Mouse (Mus musculus) lung, postnatal 0 days (tissue): ENCODE measurements around the gene Catsperb.
"Not testable (repeated sequence)": the region's sequence is repeated elsewhere in the genome, so short reads cannot be mapped to it uniquely, and the experiment has no call there.

ENCODE experiments used
- CTCF ChIP-seq: IDR thresholded peaks from 2 replicates; pipeline ENCODE4 v1.5.1; 2016; ENCODE audit warnings: antibody characterized with exemption, mild to moderate bottlenecking
- EP300 ChIP-seq: IDR thresholded peaks from 2 replicates; pipeline ENCODE4 v1.6.1; 2016; ENCODE audit warnings: antibody characterized with exemption, mild to moderate bottlenecking, control low read depth

DNA sequence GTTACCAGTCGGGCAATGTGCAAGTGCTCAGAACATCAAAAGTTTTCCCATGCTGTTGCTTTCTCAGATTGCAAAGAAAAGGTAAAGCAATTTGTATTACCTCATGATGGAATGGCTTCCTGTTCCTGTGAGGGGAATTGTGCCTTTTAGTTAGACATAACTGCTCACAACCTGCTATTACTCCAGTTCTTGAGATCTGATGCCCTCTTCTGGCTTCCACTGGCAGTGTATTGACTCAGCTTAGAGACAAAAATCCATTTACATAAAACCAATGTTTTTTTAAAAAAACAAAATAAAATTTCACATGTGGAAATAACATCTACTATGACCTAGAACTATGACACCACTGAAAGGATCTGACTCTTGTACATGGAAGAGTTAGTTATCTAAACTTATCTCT lies 43.0 kb upstream of the Catsperb start:
- not testable (repeated sequence) for TF ChIP-seq CTCF, EP300
